Mouse (Mus musculus): ENCODE measurements around the gene Emilin2. TPM values are rescaled to one million over a fixed set of nuclear protein-coding genes. Genes with fewer than 3 reads are reported as not detected.

The Emilin2 gene
- polyA plus RNA-seq, 1 experiment, result 10.4 TPM

DNA sequence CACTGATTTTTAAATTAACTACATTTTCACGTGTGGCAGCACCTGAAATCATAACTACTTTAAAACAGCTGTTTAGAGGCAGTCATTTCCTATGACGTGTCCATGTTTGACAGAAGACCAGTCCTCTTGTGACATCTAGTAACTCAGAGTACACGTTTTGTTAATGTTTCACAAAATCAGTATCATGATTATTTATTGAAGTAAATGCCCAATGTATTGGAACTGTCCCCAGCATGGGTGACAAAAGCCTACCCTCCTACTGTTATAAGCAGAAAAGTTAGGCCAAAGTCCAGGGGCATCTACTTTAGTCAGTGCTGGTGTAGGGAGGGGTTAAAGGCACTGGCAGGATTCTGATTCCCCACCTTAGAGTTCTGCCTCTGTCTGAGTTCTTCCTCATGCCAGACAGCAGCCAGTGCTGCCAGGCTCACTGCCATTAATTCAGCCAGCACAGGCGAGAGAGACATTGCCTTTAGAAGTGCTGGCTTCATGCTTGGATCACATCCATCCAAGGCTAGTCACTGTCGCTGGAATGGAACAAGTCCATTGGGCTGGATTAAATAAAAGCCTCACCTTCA lies 94.6 kb downstream of the Emilin2 start:
- Histone ChIP-seq H3K27ac (replicated peaks; ENCODE audit: low read depth, low read length) (no peak overlapping the region), H3K4me3 (ENCODE audit: insufficient read depth, low read depth, low read length) (no peak overlapping the region), H3K4me1 (ENCODE audit: control insufficient read depth, insufficient read depth, insufficient read length, low read length) (no peaks in the 10 kb centered on the region; the same call in 1 of the 2 replicates)

DNA sequence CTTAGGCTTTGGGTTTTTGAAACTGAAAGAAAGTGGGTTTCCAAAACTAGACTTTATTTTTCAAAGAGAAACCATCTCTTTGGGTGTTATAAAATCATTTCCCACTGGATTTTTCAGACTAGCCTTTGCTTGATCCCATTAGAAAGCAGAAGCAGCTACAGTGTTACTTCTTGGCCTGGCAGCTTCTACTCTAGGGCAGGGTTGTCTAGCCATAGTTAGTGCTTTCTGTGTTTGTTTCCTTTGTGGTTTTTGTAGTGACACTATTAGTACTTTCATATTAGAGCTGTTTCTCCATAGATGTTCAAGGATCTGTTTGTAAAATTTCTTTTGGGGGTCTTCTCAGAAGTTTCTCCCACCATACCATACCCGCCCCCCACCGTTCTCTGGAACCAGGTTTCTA lies 95.5 kb downstream of the Emilin2 start:
- Histone ChIP-seq H3K4me1 (ENCODE audit: control insufficient read depth, insufficient read depth, insufficient read length, low read length) (no peaks in the 10 kb centered on the region; the same call in 1 of the 2 replicates), H3K4me3 (ENCODE audit: insufficient read depth, low read depth, low read length) (no peak overlapping the region), H3K27ac (replicated peaks; ENCODE audit: low read depth, low read length) (no peak overlapping the region)

DNA sequence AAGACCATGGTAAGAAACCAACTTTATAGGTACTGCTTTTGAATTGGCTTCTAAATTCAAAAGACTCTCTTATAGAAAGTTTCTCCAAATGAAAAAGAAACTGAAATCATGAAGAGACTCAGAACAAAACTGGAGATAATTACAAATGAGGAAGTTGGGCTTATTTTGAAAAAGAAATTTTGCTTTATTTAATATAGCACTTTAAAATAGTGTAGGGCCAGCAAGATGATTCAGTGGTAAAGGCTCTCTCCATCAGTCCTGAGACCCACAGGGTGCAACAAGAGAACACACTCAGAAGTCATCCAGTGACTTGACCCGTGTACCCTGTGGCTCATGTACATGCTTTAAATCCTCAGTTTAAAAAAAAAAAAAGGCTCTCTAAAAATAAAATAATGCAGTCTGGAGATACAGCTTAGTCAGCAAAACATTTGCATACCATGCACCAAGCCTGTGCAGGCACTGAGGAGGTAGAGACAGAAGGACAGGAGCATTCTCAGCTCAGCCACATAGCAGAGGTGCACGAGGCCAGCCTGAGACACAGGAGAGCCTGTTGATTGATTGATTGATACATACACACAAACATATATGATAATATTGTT lies 96.4 kb downstream of the Emilin2 start:
- H3K4me1 ChIP-seq (ENCODE audit: control insufficient read depth, insufficient read depth, insufficient read length, low read length), result no peaks in the 10 kb centered on the region; the same call in 1 of the 2 replicates
- no peak overlapping the region for H3K27ac ChIP-seq (replicated peaks; ENCODE audit: low read depth, low read length)
- peak overlapping the region; percentile 12; the same call in 1 of the 2 replicates for H3K4me3 ChIP-seq (ENCODE audit: insufficient read depth, low read depth, low read length)

DNA sequence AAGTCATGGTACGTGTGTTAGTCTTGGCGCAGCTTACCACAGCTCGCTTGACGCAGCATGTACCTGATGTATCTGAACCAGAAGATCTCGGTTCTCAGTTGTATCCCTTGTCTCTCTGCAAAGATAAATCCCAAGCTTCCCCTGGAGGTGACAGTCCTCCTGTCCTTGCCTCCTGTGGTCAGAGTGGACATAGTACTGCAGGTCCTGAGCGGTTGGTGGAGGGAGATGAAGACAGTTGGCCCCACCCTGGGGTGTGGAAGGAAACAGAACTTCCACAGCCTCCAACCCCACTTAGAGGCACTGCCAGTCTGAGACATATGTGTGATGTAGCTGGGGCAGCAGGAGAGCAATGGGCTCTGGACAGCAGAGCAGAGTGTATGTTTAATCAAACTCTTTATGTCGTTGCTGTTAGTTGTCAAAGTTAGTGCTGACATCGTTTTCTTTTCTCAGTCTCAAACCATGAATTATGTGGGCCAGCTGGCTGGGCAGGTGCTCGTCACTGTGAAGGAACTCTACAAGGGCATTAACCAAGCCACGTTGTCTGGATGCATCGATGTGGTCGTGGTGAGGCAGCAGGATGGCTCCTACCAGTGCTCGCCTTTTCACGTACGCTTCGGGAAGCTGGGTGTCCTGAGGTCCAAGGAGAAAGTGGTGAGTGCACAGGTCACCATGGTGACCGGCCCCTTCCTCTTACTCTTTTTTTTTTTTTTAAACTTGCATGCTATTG lies 97.1 kb downstream of the Emilin2 start:
- no peaks in the 10 kb centered on the region; the same call in 1 of the 2 replicates for H3K4me1 ChIP-seq (ENCODE audit: control insufficient read depth, insufficient read depth, insufficient read length, low read length)
- H3K27ac ChIP-seq (replicated peaks; ENCODE audit: low read depth, low read length), result 0 out of 2 replicates have a peak overlapping the region, but pooled peaks have one; percentile 5
- peak overlapping the region; percentile 12; the same call in 1 of the 2 replicates for H3K4me3 ChIP-seq (ENCODE audit: insufficient read depth, low read depth, low read length)

DNA sequence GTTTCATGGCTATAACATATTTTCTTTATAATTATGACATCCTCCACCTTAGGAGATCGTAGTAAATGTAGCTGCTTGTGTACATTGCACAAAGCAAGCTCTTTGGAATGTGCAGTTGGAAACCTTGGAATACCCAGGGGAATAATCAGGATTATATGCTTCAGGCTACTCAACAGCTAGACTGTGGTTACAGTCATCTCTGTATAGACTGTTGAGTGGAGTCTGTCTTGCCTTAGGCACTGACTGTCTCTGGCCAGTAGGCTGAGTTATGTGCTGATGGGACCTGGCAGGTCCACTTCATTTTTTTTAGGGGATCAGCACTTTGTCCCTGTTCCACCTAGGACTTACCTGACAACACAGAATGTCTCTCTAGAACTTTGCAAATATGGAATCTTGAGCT lies 98.1 kb downstream of the Emilin2 start:
- Histone ChIP-seq H3K27ac (replicated peaks; ENCODE audit: low read depth, low read length) (no peak overlapping the region), H3K4me3 (ENCODE audit: insufficient read depth, low read depth, low read length) (no peak overlapping the region), H3K4me1 (ENCODE audit: control insufficient read depth, insufficient read depth, insufficient read length, low read length) (no peaks in the 10 kb centered on the region; the same call in 1 of the 2 replicates)

DNA sequence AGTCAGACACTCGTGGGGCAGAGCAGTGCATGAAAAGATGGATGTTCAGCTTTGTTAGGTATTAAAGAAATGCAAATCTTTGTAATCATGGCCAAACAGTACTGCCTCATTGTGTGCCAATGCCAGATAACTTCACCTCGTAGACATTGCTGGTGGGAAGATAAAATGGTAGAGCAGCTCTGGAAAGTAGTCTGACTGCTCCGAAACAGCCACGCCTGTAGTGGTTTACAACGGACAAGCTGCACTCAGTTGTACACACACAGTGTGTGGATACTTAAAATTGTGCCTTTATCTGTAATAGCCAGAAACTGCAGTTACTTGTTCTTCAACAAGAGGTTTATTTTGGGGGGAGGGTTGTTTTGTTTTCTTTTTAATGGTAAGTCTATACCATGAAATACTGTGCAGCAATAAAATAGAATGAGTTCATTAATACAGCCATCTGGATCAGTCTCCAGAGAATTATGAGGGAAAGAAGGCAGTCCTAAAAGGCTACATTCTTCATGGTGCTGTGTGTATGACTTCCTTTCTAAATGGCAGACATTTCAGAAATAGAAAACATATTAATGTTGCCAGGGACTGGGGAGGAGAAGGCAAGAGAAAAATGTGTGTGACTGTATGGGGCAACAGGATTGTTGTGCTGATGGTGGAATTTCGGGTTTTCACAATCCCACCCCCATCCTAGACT lies 99.7 kb downstream of the Emilin2 start:
- H3K4me1 ChIP-seq (ENCODE audit: control insufficient read depth, insufficient read depth, insufficient read length, low read length), result no peaks in the 10 kb centered on the region; the same call in 1 of the 2 replicates
- no peak overlapping the region for H3K27ac ChIP-seq (replicated peaks; ENCODE audit: low read depth, low read length)
- no peak overlapping the region for H3K4me3 ChIP-seq (ENCODE audit: insufficient read depth, low read depth, low read length)

DNA sequence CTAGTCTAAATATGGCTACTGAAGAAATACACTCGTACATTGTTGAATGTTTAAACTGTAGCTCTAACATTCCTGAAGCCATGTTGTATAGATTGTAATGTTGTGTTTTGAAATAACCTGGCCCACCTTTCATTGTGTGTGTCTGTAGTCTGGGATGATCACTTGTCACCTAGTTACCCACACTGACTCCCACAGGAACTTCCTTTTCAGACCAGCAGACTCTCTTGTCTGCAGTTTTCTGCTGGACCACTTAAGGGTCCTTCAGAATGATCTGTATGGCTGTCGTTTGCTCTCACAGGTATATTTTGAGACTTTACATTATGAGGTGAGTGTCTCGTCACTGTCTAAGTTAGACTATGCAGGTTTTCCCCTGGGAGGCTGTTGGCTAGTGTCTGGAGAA lies 101.8 kb downstream of the Emilin2 start:
- no peak overlapping the region for H3K4me3 ChIP-seq (ENCODE audit: insufficient read depth, low read depth, low read length)
- H3K4me1 ChIP-seq (ENCODE audit: control insufficient read depth, insufficient read depth, insufficient read length, low read length), result no peaks in the 10 kb centered on the region; the same call in 1 of the 2 replicates
- H3K27ac ChIP-seq (replicated peaks; ENCODE audit: low read depth, low read length), result no peak overlapping the region

DNA sequence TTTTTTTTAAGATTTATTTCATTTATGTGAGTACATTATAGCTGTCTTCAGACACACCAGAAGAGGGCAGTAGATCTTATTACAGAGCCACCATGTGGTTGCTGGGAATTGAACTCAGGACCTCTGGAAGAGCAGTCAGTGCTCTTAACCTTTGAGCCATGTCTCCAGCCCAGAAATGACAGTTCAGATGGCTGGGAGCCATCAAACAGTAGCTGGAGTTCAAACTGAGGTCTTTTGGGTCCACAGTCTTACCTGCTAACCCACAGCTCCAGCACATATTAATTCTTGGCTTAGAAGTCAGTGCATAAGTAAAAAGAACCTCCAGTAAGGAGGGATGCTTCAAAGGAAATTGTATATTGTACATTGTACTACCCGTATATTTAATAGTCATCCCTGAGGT lies 102.9 kb downstream of the Emilin2 start:
- H3K4me3 ChIP-seq (ENCODE audit: insufficient read depth, low read depth, low read length), result no peak overlapping the region
- no peak overlapping the region for H3K27ac ChIP-seq (replicated peaks; ENCODE audit: low read depth, low read length)
- no peaks in the 10 kb centered on the region for H3K4me1 ChIP-seq (ENCODE audit: control insufficient read depth, insufficient read depth, insufficient read length, low read length)

DNA sequence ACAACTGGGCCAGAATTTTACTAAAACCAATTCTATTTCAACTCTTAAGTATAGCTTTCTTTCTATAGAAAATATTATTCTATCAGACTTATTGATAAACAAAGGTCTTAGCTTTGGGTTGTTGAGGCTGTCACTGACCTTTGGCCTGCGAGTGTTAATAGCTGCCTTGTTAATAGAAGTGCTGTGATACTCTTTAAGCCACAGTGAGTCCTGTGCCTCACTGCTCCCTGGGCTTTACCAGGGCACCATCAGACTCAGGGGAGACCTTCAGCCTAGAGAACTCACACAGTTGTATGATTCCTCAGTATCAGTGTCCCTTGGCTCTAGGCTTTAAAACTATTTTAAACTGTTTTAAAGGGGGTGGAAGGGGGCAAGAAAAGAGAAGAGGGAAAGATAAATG lies 103.4 kb downstream of the Emilin2 start:
- Histone ChIP-seq H3K4me1 (ENCODE audit: control insufficient read depth, insufficient read depth, insufficient read length, low read length) (no peaks in the 10 kb centered on the region; the same call in 1 of the 2 replicates), H3K4me3 (ENCODE audit: insufficient read depth, low read depth, low read length) (no peak overlapping the region), H3K27ac (replicated peaks; ENCODE audit: low read depth, low read length) (no peak overlapping the region)

DNA sequence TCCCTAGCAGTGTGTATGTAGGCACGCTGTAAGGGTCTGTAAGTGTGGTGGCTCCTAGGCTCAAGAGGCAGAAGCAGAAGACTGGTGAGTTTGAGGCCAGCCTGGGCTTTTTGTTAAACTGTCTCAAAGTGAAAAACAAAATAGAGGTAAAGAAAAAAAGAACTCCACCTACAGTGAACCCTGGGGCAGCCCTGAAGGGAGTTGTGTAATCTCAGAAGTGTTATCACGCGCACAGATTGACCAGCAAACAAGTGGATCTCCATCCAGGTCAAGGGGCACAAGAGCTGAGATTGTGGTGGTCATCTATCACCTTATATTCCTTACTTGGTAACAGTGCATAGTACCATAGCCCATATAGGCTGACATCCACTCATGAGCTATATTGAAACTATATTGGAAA lies 104.5 kb downstream of the Emilin2 start:
- H3K4me3 ChIP-seq (ENCODE audit: insufficient read depth, low read depth, low read length), result no peak overlapping the region
- H3K4me1 ChIP-seq (ENCODE audit: control insufficient read depth, insufficient read depth, insufficient read length, low read length), result no peaks in the 10 kb centered on the region; the same call in 1 of the 2 replicates
- H3K27ac ChIP-seq (replicated peaks; ENCODE audit: low read depth, low read length), result no peak overlapping the region

DNA sequence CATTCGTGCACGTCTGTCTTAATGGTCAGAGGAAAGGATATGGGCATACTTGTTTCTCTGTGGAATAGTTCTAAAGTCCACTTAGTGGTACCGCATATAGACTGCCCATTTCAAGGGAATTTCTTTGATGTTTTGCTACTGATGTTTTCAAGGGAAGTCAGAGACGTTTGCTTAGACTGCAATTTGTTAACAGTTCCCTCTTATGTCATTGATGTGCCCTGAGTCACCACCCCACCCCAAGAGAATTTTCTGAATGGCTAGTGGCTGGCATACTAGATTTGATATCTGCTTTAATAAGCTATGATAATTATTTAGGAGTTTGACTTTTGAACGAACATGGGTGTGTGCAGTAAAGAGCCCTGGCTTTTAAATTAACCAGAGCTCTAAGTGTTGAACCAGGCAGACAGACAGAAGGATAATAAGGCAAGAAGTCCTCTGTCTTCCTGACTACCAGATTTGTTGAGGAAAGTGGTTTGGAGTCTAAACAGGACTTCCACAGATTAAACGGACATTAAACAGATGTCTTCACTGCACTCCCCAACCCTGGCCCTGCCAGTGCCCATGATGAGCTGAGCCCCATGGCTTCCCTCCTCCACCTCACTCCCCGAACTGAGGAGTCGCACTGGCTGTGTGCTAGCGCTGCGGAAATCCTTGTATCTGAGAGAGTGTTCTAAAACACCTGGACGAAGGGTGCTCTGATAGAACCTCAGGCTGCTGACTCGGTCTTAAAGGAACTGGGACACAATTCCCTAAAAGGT lies 105.5 kb downstream of the Emilin2 start:
- H3K4me3 ChIP-seq (ENCODE audit: insufficient read depth, low read depth, low read length), result no peak overlapping the region
- no peaks in the 10 kb centered on the region; the same call in 1 of the 2 replicates for H3K4me1 ChIP-seq (ENCODE audit: control insufficient read depth, insufficient read depth, insufficient read length, low read length)
- no peak overlapping the region for H3K27ac ChIP-seq (replicated peaks; ENCODE audit: low read depth, low read length)

DNA sequence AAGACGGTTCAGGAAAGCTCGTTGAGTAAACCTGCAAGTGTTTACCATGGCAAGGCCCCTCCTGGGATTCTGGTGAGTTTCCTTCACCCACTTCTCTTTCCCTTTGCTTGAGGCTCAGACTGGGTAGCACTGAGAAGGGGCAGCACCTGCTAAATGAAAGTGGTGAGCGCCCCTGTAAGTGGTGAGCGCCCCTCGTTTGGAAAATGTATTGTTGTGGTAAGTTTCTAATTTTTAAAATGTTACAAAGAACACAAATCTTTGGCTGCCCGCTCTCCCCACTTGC lies 107.0 kb downstream of the Emilin2 start:
- Histone ChIP-seq H3K4me1 (ENCODE audit: control insufficient read depth, insufficient read depth, insufficient read length, low read length) (no peaks in the 10 kb centered on the region; the same call in 1 of the 2 replicates), H3K4me3 (ENCODE audit: insufficient read depth, low read depth, low read length) (no peak overlapping the region), H3K27ac (replicated peaks; ENCODE audit: low read depth, low read length) (no peak overlapping the region)

DNA sequence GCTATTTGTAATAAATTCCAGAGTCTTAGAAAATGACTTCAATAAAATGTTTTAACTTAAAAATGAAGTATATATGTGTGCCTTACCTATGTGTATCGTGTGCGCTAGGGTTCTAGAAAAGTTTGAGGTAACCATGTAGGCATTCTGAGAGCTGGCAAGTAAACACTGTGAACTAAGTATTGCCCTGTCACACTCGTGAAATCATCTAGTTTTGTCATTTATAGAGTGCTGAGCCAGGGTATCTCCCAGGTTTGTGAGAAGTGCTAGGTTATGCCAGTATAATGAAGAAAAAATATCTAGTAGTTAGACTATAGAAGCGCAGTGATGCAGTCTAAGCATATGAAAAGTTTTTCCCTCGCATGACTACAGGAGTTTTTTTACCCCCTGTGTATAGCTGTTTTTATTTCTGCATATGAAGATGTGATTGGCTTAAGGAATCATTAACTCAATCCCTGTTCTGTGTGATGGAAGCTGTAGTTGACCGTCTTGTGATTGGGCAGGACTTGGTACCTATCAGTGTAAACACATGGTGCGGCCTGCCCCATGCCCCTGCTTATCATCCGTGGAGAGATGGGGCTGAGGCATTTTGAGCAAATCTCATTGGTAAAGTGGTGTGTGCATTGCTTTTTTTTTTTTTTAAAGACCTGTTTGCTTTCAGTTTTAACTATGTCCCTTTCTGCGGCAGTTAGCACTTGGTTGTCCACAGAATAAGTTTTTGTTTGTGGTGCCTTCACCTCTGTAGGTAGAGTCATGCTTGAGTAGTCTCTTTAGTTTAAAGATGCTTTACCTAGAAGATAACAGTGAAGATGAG lies 107.6 kb downstream of the Emilin2 start:
- Histone ChIP-seq H3K4me3 (ENCODE audit: insufficient read depth, low read depth, low read length) (no peak overlapping the region), H3K27ac (replicated peaks; ENCODE audit: low read depth, low read length) (no peak overlapping the region), H3K4me1 (ENCODE audit: control insufficient read depth, insufficient read depth, insufficient read length, low read length) (no peaks in the 10 kb centered on the region; the same call in 1 of the 2 replicates)
